Mouse (Mus musculus) kidney, postnatal 0 days (tissue): ENCODE measurements around the gene Gm42372. TPM values are rescaled to one million over a fixed set of nuclear protein-coding genes. Genes with fewer than 3 reads are reported as not detected.

Source experiments
- ATAC-seq: fragments of 200-750 bp; cut with Nextera tagmentation; replicated peaks from 2 replicates; pipeline ENCODE4 v1.8.0; 2017; ENCODE audit warnings: low read depth, moderate number of reproducible peaks, moderate TSS enrichment, moderate library complexity; ENCODE audit not compliant: low FRiP score
- DNase-seq: peaks from one replicate; pipeline ENCODE4 v3.0.0-alpha.2; 2016; ENCODE audit warnings: low spot score
- H3K27ac ChIP-seq: fragments of 300-500 bp; sonication (generic); 2 replicates; pipeline ENCODE4 v1.5.1; 2014; ENCODE audit warnings: mild to moderate bottlenecking
- H3K27me3 ChIP-seq: fragments of 300-500 bp; sonication (generic); 2 replicates; pipeline ENCODE4 v1.6.1; 2014; ENCODE audit warnings: low read length, mixed read lengths; ENCODE audit not compliant: insufficient read depth
- H3K36me3 ChIP-seq: fragments of 300-500 bp; sonication (generic); 2 replicates; pipeline ENCODE4 v1.6.1; 2014; ENCODE audit warnings: low read length, mixed read lengths; ENCODE audit not compliant: insufficient read depth
- H3K4me1 ChIP-seq: fragments of 300-500 bp; sonication (generic); replicated peaks from 2 replicates; pipeline ENCODE4 v1.6.1; 2014; ENCODE audit warnings: antibody characterized with exemption, low read length, mixed read lengths; ENCODE audit not compliant: insufficient read depth
- H3K4me2 ChIP-seq: fragments of 300-500 bp; sonication (generic); 2 replicates; pipeline ENCODE4 v1.6.1; 2014; ENCODE audit warnings: mild to moderate bottlenecking, low read length, moderate library complexity, mixed read lengths
- H3K4me3 ChIP-seq: fragments of 300-500 bp; sonication (generic); replicated peaks from 2 replicates; pipeline ENCODE4 v1.5.1; 2014; ENCODE audit warnings: low read depth, low read length
- H3K9ac ChIP-seq: fragments of 300-500 bp; sonication (generic); 2 replicates; pipeline ENCODE4 v1.6.1; 2014; ENCODE audit warnings: low read depth, low read length
- H3K9me3 ChIP-seq: fragments of 300-500 bp; sonication (generic); replicated peaks from 2 replicates; pipeline ENCODE4 v1.6.1; 2016; ENCODE audit warnings: low read length, inconsistent platforms, mixed read lengths
- CTCF ChIP-seq: IDR thresholded peaks from 2 replicates; pipeline ENCODE4 v1.5.1; 2016; ENCODE audit warnings: antibody characterized with exemption, low read depth, mild to moderate bottlenecking, moderate library complexity
- WGBS: fragments of 180-500 bp; shearing (Covaris S2); extraction: QIAGEN DNeasy Blood & Tissue Kit; methylation state at CpG from one replicate; pipeline ENCODE4 v1.1.7; 2014; 5-methylcytosine and 5-hydroxymethylcytosine counted together
- polyA plus RNA-seq: library from polyadenylated mRNA; unstranded; fragments of >200 nt; fragmentation: Nextera tagmentation; extraction: Ambion mirVana; gene quantifications from 2 replicates; pipeline ENCODE4 v1.2.1, GENCODE M21; 2015

Gene Gm42372
- polyA plus RNA-seq, 1 experiment from 2014 or later = 0.09 TPM

DNA sequence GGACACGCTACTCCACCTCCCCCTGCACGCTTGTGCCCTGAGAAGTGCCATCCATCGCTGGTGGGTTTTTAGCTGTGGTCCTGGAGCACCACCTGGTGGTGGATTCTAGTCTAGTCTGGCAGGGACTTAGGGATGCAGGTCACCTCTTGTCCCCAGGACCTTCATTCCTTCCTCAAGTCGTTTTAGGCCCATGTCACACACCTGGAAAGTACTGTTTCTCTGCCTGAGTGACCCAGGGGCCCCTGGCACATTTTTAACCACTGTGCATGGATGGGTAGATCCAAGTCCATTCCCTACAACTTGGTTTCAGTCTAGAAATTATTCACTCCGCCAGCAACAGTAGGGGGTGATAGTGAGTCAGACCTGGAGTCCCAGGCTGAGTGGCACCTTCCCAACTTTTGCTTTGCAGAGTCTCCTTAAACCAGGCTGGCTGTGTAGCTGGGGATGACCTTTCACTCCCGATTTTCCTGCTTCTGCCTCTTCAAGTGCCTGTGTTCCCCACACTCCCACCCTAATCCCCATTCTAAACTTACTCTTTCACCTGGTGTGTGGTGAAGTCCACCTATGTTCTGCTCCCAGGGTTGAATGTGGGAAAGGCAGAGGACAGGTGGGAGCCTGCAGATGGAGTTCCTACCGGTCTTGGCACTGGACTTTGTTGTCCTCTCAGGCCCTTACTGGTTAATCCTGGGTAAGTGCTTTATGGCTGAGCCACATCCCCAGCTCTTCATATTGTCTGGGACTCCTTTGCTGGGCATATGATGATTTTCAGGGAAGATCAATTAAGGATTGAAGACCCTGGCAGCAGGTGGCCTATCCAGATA, 19.7 kb downstream of the Gm42372 start:
- peak; percentile 86 for DNase-seq
- H3K9me3 ChIP-seq = no peaks in the 10 kb centered on the region
- H3K4me2 ChIP-seq = no peak overlapping the region
- peak; percentile 92 for TF ChIP-seq CTCF
- H3K4me3 ChIP-seq = no peak overlapping the region
- ATAC-seq = peak; percentile 55
- 14% methylated on average over 7 of the region's 7 CpGs for WGBS
- H3K36me3 ChIP-seq = peaks cover 52% of the 10 kb centered on the region
- H3K9ac ChIP-seq = no peak overlapping the region
- no peaks in the 10 kb centered on the region for H3K27me3 ChIP-seq
- peak overlapping the region; percentile 37; the same call in 1 of the 2 replicates for H3K27ac ChIP-seq
- 0 out of 2 replicates have a peak, but pooled peaks cover 1% of the 10 kb centered on the region for H3K4me1 ChIP-seq

DNA sequence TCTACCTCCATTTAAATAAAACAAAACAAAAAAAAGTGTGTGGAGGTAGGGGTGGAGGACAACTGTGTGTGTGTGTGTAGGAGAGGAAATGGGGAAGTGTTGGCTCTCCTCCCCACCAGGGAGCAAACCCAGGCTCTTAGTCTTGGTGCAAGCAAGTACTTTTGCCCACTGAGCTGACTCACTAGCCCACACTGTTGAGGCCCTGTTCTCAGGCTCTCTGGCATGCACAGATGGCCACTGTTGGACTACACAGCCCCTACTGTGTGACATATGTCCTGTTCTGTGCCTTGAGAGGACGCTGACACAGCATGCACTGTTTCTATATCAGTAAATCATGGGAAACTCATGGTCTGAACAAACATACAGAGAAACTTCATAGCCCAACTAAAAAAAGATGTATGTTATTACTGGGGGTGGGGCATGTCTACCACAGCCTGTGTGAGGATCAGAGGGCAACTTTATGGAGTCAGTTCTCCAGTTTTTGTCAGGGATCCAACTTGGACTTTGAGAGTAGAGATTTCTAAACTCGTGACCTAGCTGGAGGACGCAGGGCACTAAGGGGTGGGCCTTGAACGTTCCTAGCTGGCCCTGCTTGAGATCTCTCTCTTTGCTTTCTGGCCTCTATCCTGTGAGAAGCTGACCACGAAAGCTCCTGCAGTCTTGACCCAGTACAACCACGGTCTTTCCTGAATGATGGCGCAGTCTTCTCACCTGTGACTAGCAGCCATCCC, 20.5 kb downstream of the Gm42372 start:
- ATAC-seq = no peak; the same call in 1 of the 2 replicates

DNA sequence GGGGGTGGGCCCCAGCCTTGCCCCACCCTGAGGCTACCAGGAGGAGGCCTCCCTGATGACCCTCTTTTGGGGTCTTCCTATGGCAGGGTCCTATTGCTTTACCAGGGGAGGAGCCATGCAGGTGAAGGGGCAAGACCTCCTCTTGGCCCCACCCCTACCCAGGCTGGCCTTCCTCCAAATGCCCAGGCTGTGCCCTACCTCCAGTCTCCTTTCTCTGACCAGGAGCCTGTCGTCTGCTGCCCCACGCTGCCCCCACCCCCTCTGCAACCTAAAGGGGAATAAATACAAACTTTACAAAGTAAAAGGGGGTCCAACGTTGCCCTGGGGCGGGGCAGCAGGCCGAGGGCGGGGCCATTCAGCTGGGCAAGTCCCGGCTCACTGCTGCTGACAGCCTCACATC, 21.8 kb downstream of the Gm42372 start:
- Histone ChIP-seq H3K9me3 (no peaks in the 10 kb centered on the region), H3K27ac (no peak overlapping the region), H3K9ac (no peak overlapping the region), H3K27me3 (no peaks in the 10 kb centered on the region), H3K36me3 (peaks cover 52% of the 10 kb centered on the region), H3K4me1 (no peaks in the 10 kb centered on the region), H3K4me2 (no peak overlapping the region), H3K4me3 (no peak overlapping the region)
- WGBS = 83% methylated on average over 7 of the region's 7 CpGs
- TF ChIP-seq CTCF = no peak
- ATAC-seq = no peak
- no peak for DNase-seq

More for the DNA sequence above, 20.5 kb downstream of the Gm42372 start:
- no peak overlapping the region for H3K9ac ChIP-seq
- no peaks in the 10 kb centered on the region for H3K9me3 ChIP-seq
- H3K4me2 ChIP-seq = no peak overlapping the region
- no peak for TF ChIP-seq CTCF
- H3K27me3 ChIP-seq = no peaks in the 10 kb centered on the region
- H3K36me3 ChIP-seq = peaks cover 51% of the 10 kb centered on the region
- H3K4me1 ChIP-seq = no peaks in the 10 kb centered on the region
- DNase-seq = peak; percentile 57
- 68% methylated on average over 7 of the region's 7 CpGs for WGBS
- H3K4me3 ChIP-seq = no peak overlapping the region
- H3K27ac ChIP-seq = peak overlapping the region; percentile 47

DNA sequence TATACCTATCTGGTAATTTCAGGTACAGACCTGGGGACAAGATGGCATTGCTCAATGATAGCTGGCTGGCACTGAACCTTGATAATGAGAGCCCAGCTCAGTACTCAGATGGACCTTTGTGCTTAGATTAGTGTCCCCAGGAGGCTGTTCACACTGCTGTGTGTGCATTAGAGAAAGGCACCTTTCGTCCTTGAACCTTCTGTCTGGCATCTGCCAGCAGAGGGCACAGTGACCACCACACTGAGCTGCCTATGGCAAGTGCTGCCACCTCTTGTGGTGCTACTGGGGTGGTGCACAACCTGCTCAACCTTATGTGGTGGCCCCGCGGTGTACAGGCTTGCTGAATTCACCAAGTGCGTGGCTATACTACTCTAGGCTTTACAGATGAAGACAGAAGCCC, 24.4 kb downstream of the Gm42372 start:
- Histone ChIP-seq H3K4me2 (no peak overlapping the region), H3K4me1 (no peaks in the 10 kb centered on the region), H3K9ac (no peak overlapping the region), H3K27me3 (no peaks in the 10 kb centered on the region), H3K27ac (no peak overlapping the region), H3K4me3 (no peak overlapping the region), H3K36me3 (peaks cover 61% of the 10 kb centered on the region), H3K9me3 (no peaks in the 10 kb centered on the region)
- DNase-seq (peak; percentile 53), ATAC-seq (no peak)
- peak; percentile 87 for TF ChIP-seq CTCF
- 84% methylated on average over 4 of the region's 4 CpGs for WGBS

DNA sequence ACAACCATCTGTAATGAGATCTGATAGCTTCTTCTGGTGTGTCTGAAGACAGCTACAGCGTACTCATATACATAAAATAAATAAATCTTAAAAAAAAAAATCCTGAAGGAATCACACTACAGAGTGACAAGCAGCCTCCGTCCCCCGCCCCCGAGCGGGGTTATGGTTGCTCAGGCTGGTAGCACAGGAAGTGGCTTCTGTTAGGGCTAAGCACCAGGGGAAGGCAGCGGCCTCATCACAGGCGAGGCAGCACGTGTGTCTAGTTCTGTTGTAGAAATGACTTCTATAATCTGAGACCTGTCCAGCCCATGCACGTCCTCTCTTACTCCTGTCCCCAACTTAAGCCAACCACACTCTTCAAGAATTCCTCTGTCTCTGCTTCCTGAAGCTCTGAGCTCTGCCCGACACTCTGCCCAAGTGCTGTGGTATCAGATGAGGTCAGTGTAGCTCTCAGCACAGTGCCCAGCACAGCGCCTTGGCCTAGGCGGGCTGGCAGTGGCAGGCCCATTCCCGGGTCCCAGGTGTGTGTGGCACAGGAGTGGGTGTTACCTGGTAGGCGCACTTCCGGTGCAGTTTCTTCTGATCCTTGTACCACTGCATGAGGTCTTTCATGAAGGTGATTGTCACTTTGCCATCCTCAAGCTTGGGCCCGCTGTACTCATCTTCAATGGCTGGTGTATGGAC, 26.6 kb downstream of the Gm42372 start:
- no peak overlapping the region for H3K4me2 ChIP-seq
- no peak overlapping the region for H3K4me3 ChIP-seq
- 88% methylated on average over 16 of the region's 16 CpGs for WGBS
- TF ChIP-seq CTCF = no peak
- no peak overlapping the region for H3K9ac ChIP-seq
- no peak for ATAC-seq
- no peaks in the 10 kb centered on the region for H3K27me3 ChIP-seq
- H3K36me3 ChIP-seq = peaks cover 81% of the 10 kb centered on the region
- no peak for DNase-seq
- H3K9me3 ChIP-seq = no peaks in the 10 kb centered on the region
- H3K27ac ChIP-seq = no peak overlapping the region
- H3K4me1 ChIP-seq = no peaks in the 10 kb centered on the region

DNA sequence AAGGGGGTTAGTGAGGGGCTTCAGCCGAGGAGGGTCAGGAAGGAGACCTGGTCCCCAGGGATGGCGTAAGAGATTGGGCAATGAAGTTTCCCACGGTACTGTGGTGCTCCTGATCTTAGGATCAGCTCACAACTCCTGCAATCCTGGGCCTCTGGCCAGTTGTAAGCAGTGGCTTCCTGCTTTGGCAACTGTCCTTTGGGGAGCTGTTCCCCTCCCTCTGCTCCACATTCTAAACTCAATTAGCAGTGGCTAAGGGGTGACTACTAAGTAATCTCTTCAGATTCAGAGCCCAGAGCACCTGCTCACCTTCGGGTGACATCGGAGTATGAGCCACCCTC, 27.1 kb downstream of the Gm42372 start:
- Histone ChIP-seq H3K27me3 (no peaks in the 10 kb centered on the region), H3K9ac (no peak overlapping the region), H3K27ac (no peak overlapping the region), H3K4me3 (no peak overlapping the region), H3K9me3 (no peaks in the 10 kb centered on the region), H3K4me2 (no peak overlapping the region), H3K4me1 (no peaks in the 10 kb centered on the region), H3K36me3 (peaks cover 81% of the 10 kb centered on the region)
- WGBS = 87% methylated on average over 5 of the region's 5 CpGs
- TF ChIP-seq CTCF = no peak
- ATAC-seq (no peak), DNase-seq (no peak)
